Mouse (Mus musculus): ENCODE measurements around the gene Ninl.

Ninl gene

DNA sequence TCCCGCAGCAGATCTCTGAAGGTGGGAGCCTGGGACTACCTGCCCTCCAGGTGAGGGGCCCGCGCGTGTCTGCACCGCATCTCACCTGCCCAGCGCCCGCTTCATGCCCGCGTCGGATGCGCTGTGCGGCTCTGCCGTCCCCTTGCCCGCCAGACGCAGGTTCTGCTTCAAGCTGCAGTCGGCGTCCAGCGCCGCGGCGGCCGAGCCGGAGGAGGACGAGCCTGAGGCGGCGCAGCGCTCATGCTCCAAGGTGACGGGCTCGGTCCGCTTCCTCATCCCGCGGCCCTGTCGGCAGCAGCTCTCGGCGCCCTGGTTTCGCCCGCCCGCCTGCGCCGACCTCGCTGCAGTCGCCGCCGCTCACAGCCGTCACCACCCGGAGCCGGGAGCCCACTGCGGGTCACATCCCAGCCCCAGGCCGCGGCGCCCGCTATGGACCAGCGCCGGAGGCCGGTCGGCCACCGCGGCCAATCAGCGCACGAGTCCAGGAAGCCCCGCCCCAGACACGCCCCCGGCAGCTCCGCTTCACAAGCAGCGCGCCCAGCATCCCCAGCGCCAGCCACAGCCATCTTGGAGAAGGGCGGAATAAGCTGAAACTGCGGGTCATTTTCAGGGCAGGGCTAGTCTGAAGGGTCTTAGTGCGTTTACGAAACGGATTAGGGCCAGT is 134.8 kb downstream of the Ninl start, which contains the start of gene Abhd12:
TSS of gene Abhd12 (minus strand) at position 470 of the 664 bp plus-strand sequence.
- DNase-seq (ENCODE audit: low read depth, low spot score), result peak; percentile 91

DNA sequence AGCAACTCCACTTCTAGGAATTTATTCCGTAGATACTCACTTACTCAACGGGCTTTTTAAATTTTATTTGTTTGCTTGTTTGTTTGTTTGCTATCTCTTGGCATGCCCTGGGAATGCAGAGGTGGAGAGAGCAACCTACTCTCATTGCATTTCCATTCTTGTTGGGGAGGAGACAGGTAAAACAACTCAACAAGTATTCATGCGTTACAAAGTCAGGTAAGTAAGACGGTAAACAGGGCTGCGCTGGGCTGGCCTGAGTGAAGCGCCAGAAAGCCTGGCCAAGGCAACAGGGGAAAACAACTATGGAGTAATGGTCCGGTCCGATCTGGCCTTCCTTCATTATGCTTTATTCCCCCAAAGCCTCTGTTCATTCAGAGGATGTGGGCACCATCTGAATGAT is 136.8 kb downstream of the Ninl start:
- no peak for DNase-seq (ENCODE audit: low read depth, low spot score)

DNA sequence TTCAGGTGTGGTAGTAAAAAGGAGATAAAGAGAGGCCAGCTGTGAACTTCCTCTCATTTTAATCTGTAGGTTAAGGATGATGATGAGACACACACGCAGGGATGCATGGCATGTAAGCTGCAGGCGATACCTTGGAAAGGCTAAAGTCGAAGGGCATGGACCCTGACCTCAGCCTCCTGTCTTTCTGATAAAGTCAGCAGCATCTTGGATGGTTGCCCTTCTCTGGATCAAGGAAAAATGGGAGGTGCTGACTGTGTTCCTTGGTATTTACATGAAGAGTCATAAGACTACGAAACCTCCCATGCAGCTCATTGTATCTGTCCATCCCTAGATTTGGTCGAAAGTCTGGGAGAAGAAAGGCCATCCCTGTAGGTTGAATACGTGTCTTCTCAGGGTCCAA is 138.8 kb downstream of the Ninl start:
- DNase-seq (ENCODE audit: low read depth, low spot score), result no peak

DNA sequence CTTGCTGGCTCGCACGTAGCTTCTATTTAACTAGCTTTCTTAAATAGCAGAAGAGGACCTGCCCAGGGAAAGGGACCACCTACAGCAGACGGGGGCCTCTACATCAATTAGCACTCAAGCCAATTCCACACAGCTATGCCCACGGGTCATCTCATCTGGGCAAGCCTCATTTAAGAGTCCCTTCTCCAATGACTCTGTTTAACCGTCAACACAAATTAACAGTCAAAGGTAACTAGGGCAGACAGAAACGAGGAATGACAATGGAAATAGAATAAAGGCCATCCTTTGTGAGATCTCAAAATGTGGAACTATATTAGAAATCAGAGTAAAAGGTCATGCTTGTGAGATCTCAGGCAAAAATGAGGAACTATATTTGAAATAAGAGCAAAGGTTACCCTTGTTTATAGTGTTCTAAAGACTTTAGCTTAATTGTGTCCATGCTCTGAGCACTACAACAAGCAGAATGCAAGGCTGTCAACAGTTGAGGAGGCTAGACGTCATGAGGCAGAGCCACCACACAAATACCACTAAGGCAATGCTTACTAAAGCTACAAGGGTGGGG is 143.4 kb downstream of the Ninl start:
- no peak for DNase-seq (ENCODE audit: low read depth, low spot score)

DNA sequence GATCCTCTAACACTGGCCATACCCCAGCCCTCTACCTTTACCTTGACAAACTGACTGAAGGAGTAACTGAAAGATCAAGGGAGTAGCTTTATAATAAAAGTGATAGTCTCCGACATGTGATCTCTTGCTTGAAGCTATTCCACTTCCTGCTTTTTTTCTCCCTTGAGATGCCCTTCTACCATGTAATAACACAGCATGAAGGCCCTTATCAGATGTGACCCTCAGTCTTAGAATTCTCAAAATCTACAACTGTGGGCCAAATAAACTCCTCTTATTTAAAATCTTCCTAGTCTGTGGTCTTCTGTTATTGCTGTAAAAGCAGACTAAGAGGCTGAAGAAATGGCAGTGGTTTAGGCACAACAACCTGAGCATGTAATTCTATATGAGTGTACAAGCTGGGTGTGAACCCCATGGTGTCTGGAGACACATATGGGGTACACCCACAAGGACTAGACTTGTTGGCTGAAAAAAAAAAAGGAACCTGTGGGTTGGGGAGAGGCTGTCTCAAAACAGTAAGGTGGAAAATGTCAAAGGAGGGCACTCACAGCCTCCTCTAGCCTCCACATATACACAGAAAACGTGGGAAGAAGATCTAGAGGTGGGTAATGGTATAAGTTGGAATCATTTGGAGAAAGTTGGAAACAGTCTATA is 144.4 kb downstream of the Ninl start:
- no peak for DNase-seq (ENCODE audit: low read depth, low spot score)

DNA sequence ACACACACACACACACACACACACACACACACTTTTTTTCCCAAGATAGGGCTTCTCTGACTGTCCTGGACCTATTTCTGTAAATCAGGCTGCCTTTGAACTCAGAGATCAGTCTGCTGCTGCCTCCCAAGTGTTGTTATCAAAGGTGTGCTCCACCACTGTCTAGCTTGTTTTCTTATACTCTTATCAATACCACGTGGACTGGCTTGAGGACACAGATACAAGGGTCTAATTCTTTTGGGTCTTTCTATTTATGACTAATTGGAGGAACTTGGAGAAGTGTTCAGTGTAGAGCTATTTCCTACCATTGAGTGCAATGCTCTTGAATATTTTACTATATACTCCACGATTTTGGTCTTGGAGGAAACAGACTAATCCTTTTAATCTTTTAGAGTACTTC is 151.8 kb downstream of the Ninl start:
- DNase-seq (ENCODE audit: low read depth, low spot score), result no peak

DNA sequence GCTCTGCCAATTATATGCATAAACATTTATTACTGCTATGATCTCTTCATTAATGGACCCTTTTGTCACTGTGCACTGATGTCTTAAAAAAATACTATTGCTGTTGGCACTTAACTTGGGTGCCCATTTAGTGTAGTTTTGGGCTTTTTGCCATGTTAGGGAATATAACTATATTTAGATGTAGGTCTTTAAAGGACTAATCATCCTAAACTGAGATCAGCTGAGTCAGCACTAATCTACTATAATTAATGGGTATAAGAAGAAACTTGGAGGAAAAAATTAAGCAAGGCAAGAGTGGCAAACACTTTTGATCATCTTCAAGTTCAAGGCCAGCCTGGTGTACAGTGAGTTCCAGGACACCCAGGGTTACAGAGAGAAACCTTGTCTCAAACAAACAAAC is 152.9 kb downstream of the Ninl start:
- no peak for DNase-seq (ENCODE audit: low read depth, low spot score)

DNA sequence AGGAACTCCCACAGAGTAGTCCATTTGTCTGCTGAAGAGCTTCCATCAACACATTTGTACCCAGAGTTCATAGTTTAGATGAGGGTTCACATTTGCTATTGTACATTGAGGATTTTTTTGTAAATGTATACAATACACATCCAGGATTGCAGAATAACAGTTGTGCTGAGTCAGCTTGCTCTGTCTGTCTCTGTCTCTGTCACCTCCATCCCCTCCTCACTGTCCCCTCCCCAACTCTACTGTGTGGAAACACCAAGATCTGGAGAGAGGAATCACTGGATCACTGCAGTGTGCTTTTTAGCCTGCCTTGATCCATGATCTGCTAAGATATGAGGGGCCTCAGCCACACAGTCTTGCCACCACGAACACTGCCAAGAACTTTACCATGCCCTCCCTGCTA is 153.4 kb downstream of the Ninl start:
- DNase-seq (ENCODE audit: low read depth, low spot score), result no peak

DNA sequence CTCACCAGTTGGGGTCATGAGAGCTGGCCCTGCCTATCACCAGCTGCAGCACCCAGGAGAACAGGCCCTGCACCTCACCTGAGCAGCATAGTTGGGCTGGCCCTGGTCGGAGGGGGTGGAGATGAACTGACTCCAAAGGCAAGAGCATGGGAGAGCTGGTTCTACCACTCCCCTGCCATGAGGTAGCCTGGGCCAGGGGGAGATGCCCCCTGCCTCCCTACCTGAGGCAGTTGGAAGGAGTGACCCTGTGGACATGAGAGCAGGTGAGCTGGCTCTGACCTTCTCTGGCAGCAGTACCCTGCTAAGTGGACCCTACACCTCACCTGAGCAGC is 154.4 kb downstream of the Ninl start:
- DNase-seq (ENCODE audit: low read depth, low spot score), result no peak
